Mouse (Mus musculus): ENCODE data around the gene Cyp46a1. TPM values are rescaled to one million over a fixed set of nuclear protein-coding genes. Genes with fewer than 3 reads are reported as not detected.

Gene Cyp46a1
- total and polyA plus RNA-seq, 3 experiments: not detected

GRCm38 (mm10) chr12:108320096-108320495 lies 14.1 kb upstream of the Cyp46a1 start:
- no peak for DNase-seq (ENCODE audit: extremely low read depth)
- dilution Hi-C loops (cut with MboI; ENCODE audit: extremely low pct_ligation_motif_present, extremely low pct_unique_long_range_greater_than_20kb, low sequenced_read_pairs) (no loop called here), in situ Hi-C loops (cut with MboI; ENCODE audit: low pct_ligation_motif_present, low pct_unique_long_range_greater_than_20kb, low sequenced_read_pairs) (no loop called here)
- Histone ChIP-seq H3K27me3 (replicated peaks) (peaks cover 34% of the 10 kb centered on the region), H3K4me1 (ENCODE audit: control insufficient read depth in 1 of 2, insufficient read depth in 2 of 2) (peaks cover 0 to 9% of the 10 kb centered on the region in 2 experiments; a peak in 2 of 4 replicates), H3K9me3 (replicated peaks; ENCODE audit: low read length) (no peaks in the 10 kb centered on the region), H3K36me3 (replicated peaks in 1 of 2; ENCODE audit: control insufficient read depth in 1 of 2, insufficient read depth in 1 of 2, low read length in 1 of 2) (no peaks in the 10 kb centered on the region), H3K27ac (ENCODE audit: insufficient read depth, low read depth) (no peak overlapping the region), H3K9ac (ENCODE audit: insufficient read depth, low read depth) (no peak overlapping the region), H3K79me2 (replicated peaks; ENCODE audit: control insufficient read depth, extremely low read depth, insufficient read depth, poor library complexity, severe bottlenecking) (no peaks in the 10 kb centered on the region), H3K4me3 (replicated peaks in 1 of 3; ENCODE audit: low read depth in 2 of 3, low read length in 2 of 3, poor library complexity in 1 of 3) (no peak overlapping the region), H3K4me2 (ENCODE audit: insufficient read depth, low read depth, poor library complexity, severe bottlenecking) (no peak overlapping the region)
- TF ChIP-seq MAZ (IDR thresholded peaks at IDR 0.05; ENCODE audit: low read depth, low read length) (no peak), CHD2 (IDR thresholded peaks at IDR 0.05; ENCODE audit: low read length) (no peak), ZNF384 (IDR thresholded peaks at IDR 0.05; ENCODE audit: low read depth, low read length) (no peak), MEF2A (IDR thresholded peaks at IDR 0.05; ENCODE audit: borderline replicate concordance, low read depth, low read length) (no peak), NRF1 (IDR thresholded peaks at IDR 0.05; ENCODE audit: low read depth, low read length) (no peak), BHLHE40 (IDR thresholded peaks at IDR 0.05; ENCODE audit: low read depth, low read length) (no peak), UBTF (IDR thresholded peaks at IDR 0.05; ENCODE audit: low read depth, low read length) (no peak), POLR2A (IDR thresholded peaks at IDR 0.05; ENCODE audit: low read depth, low read length) (no peak)

- Histone ChIP-seq H3K4me1 (ENCODE audit: control insufficient read depth in 1 of 2, insufficient read depth in 2 of 2) (no peaks in the 10 kb centered on the region), H3K27ac (ENCODE audit: insufficient read depth, low read depth) (no peak overlapping the region), H3K4me3 (replicated peaks in 1 of 3; ENCODE audit: low read depth in 2 of 3, low read length in 2 of 3, poor library complexity in 1 of 3) (no peak overlapping the region), H3K79me2 (replicated peaks; ENCODE audit: control insufficient read depth, extremely low read depth, insufficient read depth, poor library complexity, severe bottlenecking) (no peaks in the 10 kb centered on the region), H3K9ac (ENCODE audit: insufficient read depth, low read depth) (no peak overlapping the region), H3K9me3 (replicated peaks; ENCODE audit: low read length) (peaks cover 5% of the 10 kb centered on the region), H3K27me3 (replicated peaks) (peaks cover 34% of the 10 kb centered on the region), H3K36me3 (replicated peaks in 1 of 2; ENCODE audit: control insufficient read depth in 1 of 2, insufficient read depth in 1 of 2, low read length in 1 of 2) (no peaks in the 10 kb centered on the region), H3K4me2 (ENCODE audit: insufficient read depth, low read depth, poor library complexity, severe bottlenecking) (no peak overlapping the region)
- in situ Hi-C loops (cut with MboI; ENCODE audit: low pct_ligation_motif_present, low pct_unique_long_range_greater_than_20kb, low sequenced_read_pairs) (no loop called here), dilution Hi-C loops (cut with MboI; ENCODE audit: extremely low pct_ligation_motif_present, extremely low pct_unique_long_range_greater_than_20kb, low sequenced_read_pairs) (no loop called here)
- DNase-seq (ENCODE audit: extremely low read depth): no peak
- TF ChIP-seq TCF12 (IDR thresholded peaks at IDR 0.05; ENCODE audit: low read depth, low read length): no peak
- no peak for TF ChIP-seq MAZ (IDR thresholded peaks at IDR 0.05; ENCODE audit: low read depth, low read length)
- TF ChIP-seq MYC (IDR thresholded peaks at IDR 0.05; ENCODE audit: low read depth, low read length): no peak
- TF ChIP-seq POLR2A (IDR thresholded peaks at IDR 0.05; ENCODE audit: low read depth, low read length): no peak
- no peak for TF ChIP-seq USF1 (IDR thresholded peaks at IDR 0.05; ENCODE audit: low read depth, low read length)
- no peak for TF ChIP-seq E2F4 (IDR thresholded peaks at IDR 0.05; ENCODE audit: insufficient replicate concordance, low read depth, low read length)
- no peak for TF ChIP-seq CTCF (conservative IDR thresholded peaks at IDR 0.05 in 1 of 2, IDR thresholded peaks at IDR 0.05 in 1 of 2; ENCODE audit: low read depth in 2 of 2, low read length in 2 of 2)
- TF ChIP-seq POLR2AphosphoS2 (IDR thresholded peaks at IDR 0.05; ENCODE audit: low read depth, low read length): no peak
- TF ChIP-seq CHD2 (IDR thresholded peaks at IDR 0.05; ENCODE audit: low read length): no peak
- no peak for TF ChIP-seq HCFC1 (IDR thresholded peaks at IDR 0.05; ENCODE audit: low read depth, low read length)
- TF ChIP-seq GABPA (IDR thresholded peaks at IDR 0.05; ENCODE audit: insufficient replicate concordance, low read depth, low read length): no peak
- no peak for TF ChIP-seq CHD1 (IDR thresholded peaks at IDR 0.05; ENCODE audit: low read depth, low read length)
- no peak for TF ChIP-seq SIN3A (IDR thresholded peaks at IDR 0.05; ENCODE audit: low read length)
- TF ChIP-seq ELF1 (IDR thresholded peaks at IDR 0.05; ENCODE audit: low read depth, low read length): no peak
- TF ChIP-seq JUND (conservative IDR thresholded peaks at IDR 0.05; ENCODE audit: low read depth, low read length): no peak
These were observed 7.8 kb upstream of the Cyp46a1 start for GRCm38 (mm10) chr12:108326401-108326800.
